Mouse (Mus musculus) spleen, postnatal 10 days (tissue): ENCODE results near the gene Supt6.

ENCODE experiments used
- DNase-seq, 2 experiments: peaks; one replicate each; pipeline ENCODE4 v3.0.0; 2021 to 2022; ENCODE audit warnings: low spot score in 2 of 2

Supt6 gene

DNA sequence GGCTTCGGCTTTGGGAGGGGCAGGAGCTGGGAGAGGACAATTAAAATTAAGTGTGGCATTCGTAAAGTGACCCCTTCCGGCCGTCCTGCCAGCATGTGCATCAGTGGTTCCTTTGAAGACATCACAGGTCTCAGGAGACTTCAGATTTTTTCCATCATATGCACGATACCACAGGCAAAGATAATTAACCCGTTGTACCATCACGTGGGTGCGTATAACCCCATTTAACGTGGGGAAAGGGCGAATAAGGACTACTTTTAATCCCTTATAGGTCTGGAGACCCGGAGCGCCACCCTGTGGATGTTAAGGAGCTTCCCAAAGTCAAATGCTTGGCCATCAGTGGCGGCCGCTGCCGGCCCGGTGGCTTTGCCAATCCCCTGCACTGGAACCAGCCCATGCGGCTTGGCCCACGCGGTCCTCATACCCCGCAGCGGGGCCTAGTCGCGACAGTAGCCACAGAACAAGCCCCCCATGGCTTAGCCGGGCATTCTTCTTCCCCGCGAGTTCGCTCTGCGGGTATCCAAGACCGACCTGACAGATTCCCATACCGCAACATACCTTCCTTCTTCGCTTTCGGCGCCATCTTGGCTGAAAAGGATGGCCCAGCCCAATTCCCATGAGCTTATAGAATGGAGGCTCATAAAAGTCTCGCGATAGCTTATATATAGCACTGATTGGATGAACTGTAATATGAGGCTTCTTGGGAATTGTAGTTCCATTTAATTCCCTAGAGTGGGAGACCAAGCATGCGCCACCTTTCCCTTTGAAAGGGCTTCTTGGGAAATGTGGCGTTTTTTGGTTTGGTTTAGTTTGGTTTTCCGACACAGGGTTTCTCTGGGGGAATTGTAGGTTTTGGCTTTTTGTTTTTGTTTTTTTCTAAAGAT lies 62.6 kb downstream of the Supt6 start, which contains the start of gene Rpl23a:
Gene Rpl23a, minus strand, starts transcription at position 624 of the 884 bp plus-strand sequence.
- DNase-seq: peak; percentile 80 to 81

- no peak for DNase-seq
These were observed 63.3 kb downstream of the Supt6 start for GRCm38 (mm10) chr11:78182450-78182849.

GRCm38 (mm10) chr11:78181830-78182357 lies 63.9 kb downstream of the Supt6 start:
- DNase-seq: no peak

DNA sequence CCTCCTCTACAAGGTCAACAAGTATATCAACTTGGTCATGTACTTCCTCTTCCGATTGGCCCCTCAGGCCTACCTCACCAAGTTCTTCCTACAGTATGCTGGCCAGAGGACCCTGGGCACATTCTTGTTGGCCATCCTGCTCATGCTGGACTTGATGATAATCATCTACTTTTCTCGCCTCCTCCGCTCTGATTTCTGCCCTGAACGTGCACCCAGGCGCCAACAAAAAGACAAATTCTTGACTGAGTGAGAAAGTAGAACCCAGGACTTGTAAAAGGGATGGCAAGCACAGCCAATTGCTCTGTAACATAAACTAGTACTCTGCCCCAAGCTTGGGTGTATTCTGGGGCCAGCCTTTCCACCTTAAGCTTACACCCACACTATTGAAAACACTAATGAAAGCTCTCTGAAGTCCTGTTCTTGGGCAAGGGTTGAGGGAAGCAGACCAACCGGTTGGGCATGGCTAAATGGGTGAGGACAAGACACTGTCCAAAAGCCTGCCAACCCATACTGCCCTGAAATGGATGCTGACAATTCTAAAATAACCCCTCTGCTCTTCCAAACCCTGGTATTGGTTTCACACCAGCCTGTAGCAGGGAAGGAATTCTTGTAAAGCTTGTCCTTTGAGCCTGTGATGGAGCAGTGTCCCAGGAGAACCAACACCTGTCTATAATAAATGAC lies 65.6 kb downstream of the Supt6 start:
- DNase-seq: no peak

- DNase-seq: no peak
These were observed 66.3 kb downstream of the Supt6 start for GRCm38 (mm10) chr11:78179438-78179999.

DNA sequence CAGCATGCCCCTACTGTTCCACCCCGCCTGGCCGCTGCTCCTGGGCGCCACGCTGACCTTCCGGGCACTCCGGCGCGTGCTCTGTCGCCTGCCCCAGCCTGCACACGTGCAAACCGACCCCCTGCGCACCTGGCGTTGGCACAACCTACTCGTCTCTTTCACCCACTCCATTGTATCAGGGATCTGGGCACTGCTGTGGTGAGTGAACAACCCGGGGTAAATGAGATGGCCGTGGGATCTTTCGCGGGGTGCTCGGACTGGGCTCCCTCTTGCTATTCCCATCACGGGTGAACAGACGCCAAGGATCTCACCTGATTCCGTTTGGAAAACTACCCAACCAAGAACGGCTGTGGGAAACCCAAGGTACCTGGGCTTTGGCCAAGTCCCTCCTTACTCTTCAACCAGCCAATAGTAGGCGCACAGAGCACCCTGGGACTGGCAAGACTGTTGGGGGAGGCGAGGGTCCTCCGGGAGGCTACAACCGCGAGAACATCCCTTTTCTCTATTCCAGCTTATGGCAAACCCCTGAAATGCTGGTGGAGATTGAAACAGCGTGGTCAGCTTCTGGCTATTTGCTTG lies 66.8 kb downstream of the Supt6 start:
- DNase-seq: peak; percentile 63 to 71

DNA sequence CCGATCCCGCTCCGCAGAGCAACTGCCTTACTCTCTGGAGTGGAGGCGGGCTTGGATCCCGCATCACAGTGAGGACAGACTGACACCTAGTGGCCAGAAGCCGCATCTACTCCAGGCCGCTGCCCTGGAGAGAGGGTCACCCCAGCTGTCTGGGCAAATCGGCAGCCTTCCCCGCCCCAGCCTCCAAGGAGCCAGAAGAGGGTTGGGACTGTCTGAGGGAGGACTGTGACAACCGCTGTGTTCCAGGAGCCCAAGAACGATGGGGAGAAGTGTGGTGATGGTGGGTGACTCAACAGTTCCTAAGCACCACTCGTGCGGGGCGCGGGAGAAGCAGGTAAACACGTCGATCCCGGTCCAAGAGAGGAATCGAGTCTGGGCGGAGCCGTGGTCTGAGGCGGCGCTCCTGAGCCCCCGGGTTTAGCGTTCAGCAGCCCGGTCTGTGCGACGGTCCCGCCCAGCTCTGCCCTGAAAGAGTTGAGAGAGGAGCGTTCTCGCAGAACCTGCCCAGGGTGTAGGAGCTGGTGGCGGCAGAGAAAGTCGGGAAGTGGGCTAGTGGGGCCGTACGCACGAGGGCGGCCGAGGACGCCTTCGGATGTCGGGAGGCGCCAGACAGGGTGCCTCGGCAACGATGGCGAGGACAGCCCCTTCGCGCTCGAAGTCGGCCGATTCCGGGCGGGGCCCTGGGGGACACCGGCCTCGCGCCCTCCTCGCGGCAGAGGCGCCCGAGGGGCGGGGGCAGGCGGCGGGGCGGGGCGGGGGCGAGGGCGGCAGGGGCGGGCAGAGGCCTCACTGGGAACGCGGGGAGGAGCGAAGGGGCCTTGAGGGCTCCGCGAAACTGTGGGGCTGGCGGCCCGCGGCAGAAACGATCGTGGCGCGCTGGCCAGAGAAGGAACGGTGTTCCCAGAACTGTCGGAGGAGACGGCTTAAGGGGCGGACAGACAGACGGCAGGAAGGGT lies 67.6 kb downstream of the Supt6 start:
- DNase-seq: peak; percentile 94 to 97

GRCm38 (mm10) chr11:78177437-78177836 lies 68.3 kb downstream of the Supt6 start:
- DNase-seq: peak in 1 of 2 experiments; percentile 76

- peak in 1 of 2 experiments; percentile 47 for DNase-seq
These were observed 68.9 kb downstream of the Supt6 start for GRCm38 (mm10) chr11:78176905-78177331.

DNA sequence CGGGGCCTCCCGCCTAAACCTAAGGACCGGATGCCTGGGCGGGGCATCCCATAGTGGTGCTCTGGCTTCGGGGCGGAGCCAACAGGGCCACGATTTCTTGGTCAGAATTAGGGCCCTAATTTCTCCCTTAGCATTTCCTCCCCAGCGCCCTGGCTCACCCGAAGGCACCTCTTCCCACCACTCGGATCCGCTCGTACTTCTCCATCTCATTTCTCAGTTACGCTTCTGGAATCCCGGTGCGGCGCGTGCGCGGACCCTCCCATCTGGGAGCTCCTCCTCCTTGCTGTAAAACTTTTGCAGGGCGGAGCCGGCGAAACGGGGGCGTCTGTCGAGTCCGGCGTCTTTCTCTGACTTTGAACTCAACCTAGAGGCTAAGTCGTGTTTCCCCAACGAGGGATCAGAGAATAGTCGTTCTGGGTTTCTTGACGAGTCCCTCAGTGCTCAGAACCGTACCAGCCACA lies 69.4 kb downstream of the Supt6 start, which contains the start of the genes Nek8 and Tlcd1:
Gene Nek8, minus strand, starts transcription at position 274 of the 461 bp plus-strand sequence.
Gene Tlcd1, plus strand, starts transcription at position 310 of the 461 bp plus-strand sequence.
- peak; percentile 95 to 97 for DNase-seq

GRCm38 (mm10) chr11:78175771-78176401 lies 69.9 kb downstream of the Supt6 start:
- no peak for DNase-seq

DNA sequence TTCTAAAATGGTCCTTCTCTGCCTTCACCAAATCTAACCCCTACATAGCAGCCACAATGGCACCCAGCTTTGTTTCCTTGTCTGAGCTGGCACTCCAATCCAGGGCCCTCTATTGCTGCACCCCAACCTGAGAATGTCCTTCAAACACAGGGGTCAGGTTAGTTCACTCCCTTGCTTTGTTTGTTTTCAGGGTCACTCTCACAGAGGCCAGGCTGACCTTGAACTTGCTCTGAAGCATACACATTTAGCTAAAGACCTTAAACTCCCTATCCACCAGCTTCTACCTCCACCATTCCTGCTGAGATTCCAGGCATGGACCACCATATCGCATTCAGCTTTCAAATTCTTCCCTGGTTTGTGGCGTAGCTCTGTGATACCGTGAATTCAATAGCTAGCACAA lies 71.3 kb downstream of the Supt6 start:
- DNase-seq: peak in 1 of 2 experiments; percentile 12

- peak; percentile 17 to 32 for DNase-seq
These were observed 72.9 kb downstream of the Supt6 start for GRCm38 (mm10) chr11:78172748-78173383.

GRCm38 (mm10) chr11:78172034-78172747 lies 73.6 kb downstream of the Supt6 start:
- peak; percentile 30 to 60 for DNase-seq

DNA sequence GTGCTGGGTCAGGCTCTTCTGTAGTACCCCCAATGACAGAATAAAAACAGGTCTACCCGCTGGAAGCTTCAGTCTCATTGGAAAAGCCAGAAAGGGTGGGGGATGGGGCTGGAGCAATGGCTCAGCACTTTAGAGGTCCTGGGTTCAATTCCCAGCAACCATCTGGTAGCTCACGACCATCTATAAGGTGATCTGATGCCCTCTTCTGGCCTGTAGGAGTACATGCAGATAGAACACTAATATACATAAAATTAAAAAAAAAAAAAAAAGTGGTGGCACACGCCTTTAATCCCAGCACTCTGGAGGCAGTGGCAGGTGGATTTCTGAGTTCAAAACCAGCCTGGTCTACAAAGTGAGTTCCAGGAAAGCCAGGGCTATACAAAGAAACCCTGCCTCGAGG lies 74.5 kb downstream of the Supt6 start:
- DNase-seq: no peak

DNA sequence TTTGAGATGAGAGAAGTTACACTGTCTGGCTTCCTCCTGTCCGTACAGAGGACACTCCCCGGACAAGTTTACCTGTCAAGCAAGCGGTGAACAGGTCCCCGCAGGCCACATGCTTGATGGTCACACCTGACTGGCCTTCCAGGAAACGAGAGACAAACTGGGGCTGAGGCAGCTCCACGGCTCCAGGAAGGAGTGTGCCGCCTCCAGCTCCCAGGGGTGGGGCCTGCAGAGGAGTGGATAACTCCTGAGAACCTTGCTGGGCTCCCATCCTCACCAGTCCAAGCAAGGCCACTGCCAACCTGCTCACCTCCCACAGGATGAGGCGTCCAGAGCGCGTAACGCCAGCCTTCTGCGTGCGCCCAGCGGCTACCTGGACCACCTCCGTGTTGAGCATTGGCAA lies 75.5 kb downstream of the Supt6 start:
- no peak for DNase-seq

DNA sequence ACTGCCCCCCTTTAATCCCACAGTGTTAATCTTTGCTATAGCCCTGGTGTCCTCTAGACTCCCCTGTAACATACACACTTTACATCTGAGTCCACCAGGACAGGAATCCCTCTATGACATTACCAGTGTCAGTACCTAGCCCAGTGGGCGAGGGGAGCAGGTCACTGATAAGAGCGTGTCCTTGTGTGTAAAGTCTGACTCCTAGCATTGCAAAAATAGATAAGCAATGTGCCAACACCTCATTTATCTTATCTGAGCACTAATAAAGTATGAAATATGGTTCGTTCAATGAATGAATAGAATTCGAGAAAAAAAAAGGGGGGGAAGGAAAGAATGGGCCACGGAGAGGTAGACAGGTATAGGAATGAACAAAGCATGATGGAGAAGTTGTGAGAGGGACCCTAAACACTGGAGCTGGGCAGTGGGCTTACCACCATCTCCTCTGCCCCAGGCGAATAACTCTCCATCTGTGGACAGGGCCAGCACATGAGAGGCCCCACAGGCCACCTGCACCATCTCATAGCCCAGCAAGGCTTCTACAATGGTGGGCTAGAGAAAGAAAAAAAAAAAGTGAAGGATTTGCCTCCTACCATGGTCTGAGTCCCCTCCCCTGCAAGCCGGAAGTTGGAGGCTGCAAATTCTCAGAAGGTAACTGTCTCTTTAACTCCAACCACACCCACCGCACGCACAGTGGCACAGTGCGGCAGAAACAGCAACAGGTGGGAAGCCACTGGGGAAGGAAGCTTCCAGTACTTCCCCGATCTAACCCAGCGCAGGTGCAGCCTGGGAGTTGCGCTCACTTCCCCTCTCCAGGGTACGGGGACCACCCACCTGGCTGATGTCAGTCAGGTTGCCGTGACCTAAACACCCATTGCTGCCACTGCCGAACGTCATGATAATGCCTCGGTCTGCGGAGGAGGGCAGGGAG lies 77.0 kb downstream of the Supt6 start:
- DNase-seq: peak in 1 of 2 experiments; percentile 75
